Mouse (Mus musculus) megakaryocyte progenitor cell, adult 5-6 weeks (primary cell): ENCODE measurements at regions not wholly inside any gene's neighbourhood (a gene's known extent, or its start where the extent isn't known, plus 50 kb on each side); places are given as distances from the start of the nearest gene placed in this dataset.

ENCODE experiments used
- ATAC-seq: replicated peaks from 2 replicates; pipeline ENCODE4 v1.8.0; 2016; ENCODE audit warnings: mild to moderate bottlenecking, moderate TSS enrichment, inconsistent platforms; ENCODE audit not compliant: poor library complexity

DNA sequence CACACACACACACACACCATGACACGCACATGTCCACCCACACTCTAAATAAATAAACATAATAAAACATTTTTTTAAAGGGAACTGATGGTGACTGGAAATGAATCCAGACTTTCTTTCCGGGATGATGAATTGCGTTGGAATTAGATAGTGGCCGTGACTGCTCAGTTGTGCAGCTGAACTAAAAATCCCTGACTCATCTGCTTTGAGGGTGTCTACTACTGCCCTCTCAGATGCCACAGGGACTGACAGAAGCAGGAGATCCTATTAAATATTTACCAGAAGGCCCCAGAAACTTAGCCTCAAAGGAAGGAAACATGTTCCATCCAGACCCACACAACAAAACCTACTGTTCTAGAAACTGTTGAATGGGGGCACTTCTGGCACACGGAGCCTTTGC is 65.7 kb downstream of the Polr2m start:
- ATAC-seq, result no peak

DNA sequence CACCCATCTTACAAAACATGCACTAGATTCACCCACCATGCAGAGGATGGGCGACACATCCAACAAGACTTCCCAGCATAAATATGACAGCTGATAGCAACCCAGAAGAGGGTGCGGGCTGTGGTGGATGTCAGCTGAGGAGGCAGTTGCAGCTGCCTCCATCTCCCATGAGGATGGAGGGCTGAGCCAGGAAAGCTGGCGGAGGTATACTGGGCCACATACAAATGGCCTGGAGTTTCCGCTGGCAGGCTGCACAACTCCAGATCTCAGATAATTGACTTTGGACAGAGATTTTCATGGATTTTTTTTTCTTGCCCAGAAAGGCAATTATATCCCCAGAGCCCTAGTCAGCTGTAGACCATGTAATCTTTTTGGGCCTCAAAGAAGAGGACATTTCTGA is 67.2 kb downstream of the Polr2m start:
- ATAC-seq, result no peak

DNA sequence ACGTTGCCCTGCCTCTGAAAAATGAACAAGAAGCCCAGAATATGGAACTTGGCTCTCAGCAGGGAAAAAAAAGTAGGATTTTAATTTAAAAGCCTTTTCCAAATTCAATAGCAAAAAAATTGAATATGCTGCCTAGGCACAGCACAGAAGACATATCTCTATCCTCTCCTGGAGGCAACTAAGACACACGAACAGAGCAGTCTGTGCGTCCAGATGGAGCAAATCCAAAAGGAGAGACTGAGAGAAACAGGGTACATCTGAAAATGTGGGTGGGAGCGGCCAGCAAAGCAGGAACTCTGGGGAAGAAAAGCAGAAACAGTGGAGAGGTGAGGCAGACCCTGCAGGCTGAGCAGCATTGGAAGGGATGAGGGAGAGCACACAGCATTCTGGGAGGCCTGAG is 68.5 kb downstream of the Polr2m start:
- ATAC-seq, result no peak

DNA sequence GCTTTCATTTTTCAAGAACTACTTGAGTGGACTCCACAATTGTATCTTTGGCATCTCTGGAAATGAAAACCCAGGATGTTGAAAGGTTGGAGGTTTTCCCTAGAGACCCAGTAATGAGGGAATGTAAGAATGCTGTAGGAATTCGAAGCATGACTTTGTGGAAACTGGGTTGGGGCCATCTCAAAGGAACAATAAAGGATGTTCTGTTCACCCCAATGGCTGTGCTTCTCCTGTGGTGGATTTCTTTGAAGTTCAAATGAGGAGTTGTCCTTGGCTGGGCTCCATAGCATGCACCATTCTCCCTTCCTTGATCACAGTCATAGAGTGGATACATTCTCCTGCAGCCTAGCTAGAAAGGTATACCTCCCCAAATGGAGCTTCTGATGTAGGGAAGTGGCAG is 74.6 kb downstream of the Polr2m start:
- ATAC-seq, result no peak

DNA sequence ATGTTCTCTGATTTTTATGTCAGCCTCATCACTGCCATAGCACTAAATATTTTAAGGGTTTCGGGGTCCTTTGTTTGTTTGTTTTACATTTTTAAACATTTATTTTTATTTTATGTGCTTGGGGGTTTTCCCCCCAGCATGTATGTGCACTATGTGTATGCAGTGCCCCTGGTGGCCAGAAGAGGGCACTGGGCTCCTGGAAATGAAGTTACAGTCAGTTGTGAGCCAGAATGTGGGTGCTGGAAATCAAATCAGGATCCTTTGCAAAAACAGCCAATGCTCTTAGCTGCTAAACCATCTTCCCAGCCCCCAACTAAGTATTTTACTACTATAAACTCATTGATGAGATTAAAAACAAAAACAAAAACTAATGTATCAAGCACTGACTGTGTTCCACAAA is 75.8 kb downstream of the Polr2m start:
- no peak for ATAC-seq

DNA sequence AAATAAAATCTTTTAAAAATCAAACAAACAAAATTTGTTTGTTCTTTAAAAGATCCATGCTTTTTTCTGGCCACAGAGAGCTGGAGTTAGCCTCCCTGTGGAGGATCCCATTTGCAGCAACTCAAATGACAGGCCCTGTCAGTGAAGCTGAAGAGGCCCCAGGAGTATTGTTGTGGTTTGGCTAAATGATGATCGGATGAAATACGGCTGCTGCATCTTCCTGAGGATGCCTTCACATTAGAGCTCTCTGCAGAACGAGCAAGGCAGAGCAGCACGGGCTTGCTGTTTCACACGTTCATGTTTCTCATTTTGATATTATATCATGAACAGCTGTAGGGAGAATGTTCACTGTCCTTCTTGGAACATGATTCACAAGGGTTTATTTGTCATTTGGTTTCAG is 76.8 kb downstream of the Polr2m start:
- ATAC-seq, result no peak

DNA sequence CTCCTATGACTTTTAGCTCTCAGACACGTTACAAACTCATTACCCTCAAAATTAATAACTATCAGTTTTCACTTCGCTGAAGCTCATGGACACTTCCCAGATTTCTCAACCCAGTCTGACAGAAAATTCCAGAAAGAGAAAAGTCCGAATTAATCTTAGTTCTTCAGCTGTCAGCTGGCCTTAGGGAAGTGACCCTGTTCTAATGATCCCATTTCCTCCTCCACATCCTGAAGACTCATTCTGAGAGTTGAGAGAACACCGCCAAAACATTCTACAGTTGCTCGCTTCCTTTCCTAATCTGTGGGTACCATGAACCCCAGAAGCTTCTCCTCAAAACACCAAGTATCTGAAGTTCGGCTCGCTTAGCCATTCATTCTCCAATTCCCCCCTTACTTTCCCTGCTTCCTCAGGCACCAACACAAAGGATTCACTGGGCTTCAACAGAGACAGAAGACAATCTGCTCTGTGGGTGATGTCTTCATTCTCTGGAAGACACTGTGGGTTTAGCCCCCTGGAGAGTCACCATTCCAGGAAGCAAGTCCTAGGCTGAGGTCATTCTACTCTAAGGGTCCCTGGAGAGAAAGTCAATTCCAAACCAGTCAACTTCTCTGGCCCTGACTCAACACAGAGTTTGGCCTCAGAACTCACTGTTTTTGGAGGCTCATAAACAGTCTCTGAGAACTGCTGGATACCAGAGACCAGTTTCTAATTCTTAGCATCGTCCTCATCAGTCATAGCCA is 81.2 kb downstream of the Polr2m start:
- ATAC-seq, result no peak

DNA sequence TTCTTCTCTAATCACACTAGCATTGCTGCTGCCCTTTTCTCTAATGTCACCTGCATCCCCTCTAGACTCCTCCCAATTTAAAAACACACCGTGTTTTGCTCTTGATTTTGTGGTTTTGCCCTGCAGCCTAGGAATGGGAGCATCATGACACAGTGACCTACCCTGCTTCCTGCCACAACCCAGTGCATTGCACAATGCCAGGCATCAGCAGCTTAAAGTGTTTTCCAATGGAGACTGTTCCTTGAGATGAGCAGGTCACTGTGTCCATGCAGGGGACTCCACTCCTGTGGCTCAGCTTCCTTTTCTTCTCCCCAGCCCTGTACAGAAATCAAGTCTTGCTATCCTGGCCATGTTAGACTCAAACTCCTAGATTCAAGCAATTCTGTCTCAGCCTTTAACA is 84.1 kb downstream of the Polr2m start:
- ATAC-seq, result 0 out of 2 replicates have a peak, but pooled peaks have one; percentile 34

DNA sequence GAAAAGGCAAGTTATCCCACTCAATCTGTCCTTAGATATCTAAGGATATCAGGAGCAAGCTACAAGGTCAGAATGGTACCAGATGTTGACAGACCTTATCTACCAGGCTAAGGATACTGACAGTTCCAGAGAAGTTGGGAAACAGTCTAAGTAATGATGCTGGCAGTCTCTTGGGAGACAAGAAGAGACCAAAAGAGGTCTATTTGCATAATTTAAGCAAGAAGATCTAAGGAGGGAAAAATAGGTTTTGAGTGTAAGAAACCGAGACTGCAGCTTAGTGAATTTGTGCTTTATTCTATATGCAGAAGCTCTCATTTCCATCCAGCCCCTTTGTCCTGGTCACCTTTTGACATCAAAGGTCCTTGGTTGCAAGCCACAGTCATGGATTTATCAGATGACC is 86.4 kb downstream of the Polr2m start:
- no peak for ATAC-seq

DNA sequence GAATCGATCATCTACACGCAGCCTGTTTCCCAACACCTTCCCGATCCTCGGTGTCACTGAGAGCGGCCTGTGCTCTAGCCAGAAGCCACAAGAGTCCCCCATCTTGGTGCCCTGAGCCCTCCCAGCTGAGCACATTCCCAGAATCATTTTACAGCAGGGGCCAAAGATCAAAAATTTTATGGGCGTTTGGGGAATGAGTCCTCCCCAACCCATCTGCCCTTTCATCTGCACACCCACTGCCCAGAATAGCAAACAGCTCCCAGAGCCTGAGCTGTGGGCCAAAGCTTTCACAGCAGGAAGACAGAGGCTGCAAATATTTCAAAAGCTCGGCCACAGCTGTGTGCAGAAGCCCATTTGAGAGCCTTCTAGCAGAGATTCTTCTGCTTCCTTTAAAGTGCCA is 89.0 kb downstream of the Polr2m start:
- ATAC-seq, result no peak

DNA sequence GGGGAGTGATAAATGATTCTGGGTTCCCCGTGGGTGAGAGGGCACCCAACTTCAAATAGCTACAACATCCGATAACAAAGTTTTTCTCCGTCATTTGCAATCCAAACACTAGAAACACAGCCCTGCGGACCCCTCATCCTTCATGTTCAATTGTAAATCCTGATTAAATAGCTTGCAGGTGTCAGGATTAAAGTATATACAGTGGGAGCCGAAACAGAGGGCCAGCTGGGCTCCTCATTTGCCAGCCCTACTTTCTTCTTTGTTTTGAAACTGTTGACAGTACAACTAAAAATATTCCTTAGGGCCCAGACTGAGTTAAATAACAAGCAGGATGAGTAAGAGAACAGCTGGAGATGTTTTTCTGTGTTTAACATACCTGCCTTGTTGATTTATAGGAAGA is 95.5 kb downstream of the Polr2m start:
- no peak for ATAC-seq

DNA sequence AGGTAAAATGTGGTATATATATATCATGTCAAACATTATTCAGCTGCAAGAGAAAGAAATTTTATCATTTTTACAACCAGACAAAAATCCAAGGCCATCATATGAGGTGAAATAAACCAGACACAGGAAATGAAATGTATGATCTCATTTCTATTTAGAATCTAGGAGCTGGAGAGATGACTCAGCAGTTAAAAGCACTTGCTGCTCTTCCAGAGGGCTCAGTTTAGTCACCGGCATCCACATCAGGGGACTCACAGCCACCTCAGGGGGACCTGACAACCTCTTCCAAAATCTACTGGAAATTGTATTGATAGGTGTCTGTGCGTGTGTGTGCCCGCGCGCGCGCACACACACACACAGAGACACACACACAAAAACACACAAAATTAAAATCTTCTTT is 98.3 kb downstream of the Polr2m start:
- no peak for ATAC-seq

DNA sequence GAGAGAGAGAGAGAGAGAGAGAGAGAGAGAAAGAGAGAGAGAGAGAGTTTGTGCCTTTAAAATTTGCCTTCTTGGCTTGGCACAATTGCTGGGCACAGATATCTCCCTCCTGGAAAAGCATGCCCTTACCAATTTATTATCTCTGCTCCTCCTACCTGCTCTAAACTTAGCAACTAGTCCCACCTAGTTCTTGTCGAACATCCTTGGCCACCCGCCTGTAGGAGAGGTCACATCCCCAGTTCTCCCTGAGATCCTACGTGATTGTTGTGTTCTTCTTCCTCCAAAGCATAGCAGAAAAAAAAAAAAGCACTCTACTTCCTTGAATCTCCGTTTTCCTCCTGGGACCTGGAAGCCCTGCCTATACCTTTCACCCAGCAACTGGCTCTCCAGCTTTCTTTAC is 101.8 kb downstream of the Polr2m start:
- no peak for ATAC-seq

DNA sequence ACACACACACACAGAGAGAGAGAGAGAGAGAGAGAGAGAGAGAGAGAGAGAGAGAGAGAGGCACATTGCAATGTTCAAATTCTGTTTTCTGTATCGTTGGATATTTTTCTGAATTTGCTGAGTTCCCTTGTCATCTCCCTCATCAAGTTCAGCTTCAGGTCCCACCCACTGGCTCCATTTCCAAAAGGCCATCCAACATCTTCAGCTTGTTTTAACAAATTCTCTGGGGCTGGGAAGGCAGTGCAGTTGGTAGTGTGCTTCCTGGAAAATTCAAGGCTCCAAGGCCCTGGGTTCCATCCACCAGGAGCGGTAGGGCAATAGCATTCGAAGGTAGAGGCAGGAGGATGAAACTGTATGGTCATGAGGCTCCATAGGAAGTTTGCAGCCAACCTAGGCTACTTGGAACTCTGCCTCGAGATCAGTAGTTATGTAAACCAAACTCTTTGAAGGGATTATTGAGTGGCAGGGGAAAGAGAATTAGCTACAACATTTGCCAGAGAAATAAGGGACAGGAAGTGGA is 105.9 kb downstream of the Polr2m start:
- no peak for ATAC-seq

DNA sequence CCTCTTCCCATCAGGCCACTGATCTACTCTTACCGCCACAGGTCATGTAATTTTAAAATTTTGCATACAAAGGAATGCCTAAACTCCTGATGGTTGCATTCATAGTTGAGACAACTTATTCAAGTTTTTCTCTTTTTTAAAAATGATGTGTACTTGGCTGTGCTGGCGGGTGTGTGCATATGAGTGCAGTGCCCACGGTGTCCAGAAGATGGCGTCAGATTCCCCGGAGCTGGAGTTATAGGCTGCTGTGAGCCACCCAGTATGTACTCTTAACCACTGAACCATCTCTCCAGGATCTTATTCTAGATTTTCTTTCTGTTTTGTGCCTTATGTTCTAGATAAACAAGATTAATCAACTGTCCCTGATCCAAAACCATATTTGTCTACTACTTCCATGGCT is 116.0 kb downstream of the Polr2m start:
- no peak for ATAC-seq

DNA sequence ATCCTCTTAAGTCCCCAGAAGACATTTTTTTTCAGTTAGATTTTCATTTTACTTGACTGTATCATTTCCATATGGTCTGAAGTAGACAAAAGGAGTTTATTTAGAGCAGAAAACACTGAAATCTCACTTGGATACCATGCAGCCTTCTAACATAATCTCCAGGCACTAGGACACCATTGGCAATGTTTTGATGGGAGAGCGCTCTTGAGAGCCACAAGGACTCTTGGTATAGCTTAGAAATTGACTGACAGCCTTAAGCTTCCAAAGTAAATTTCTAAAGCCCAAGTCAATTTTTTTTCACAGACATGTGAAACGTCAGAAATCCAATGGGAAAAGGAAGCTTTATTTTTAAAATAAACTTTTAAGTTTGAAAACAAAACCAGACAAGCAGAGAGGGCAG is 116.5 kb downstream of the Polr2m start:
- ATAC-seq, result no peak

DNA sequence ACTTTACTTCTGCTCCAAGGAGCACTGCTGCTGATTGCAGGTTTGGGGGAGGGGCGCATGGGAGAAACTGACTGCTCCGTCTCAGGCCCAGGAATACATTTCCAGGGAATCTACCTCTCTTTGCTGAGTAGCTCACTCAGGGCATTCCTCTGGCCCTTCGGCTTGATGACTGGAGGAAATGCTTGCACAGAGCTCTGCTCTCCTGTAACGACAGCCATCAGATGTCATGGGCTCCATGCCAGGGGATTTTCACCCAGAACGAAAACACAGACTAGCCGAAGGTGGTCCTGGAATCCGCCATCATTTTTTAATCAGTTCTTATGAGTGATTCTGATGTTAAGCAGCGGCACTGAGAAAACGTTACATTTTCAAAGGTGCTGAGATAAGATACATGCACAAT is 119.2 kb downstream of the Polr2m start:
- ATAC-seq, result no peak

DNA sequence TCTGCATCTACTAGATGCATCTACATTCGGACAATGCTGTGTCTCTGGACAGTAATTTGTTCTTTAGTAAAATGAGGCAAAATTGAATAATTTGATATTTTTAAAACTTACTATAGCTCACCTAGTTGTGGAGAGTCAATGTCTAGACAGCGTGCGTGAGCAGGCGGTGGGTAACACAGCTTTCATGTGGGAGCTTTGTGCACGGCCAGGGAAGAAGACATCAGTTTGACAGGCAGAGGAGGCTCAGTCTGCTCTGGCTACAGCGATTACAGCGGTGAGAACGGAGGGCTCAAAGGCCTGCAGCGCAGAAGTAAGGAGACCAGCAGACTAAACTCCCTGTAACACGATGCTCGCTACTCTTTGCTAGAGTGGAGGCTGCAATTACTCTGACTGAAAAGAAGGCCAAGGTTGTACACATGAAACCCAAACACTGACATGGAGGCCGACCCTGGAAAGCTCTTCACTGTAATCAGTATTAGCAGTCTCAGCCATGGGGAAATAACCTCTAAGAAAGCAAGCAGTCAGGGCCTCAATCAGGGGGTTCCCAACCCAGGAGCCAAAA is 120.5 kb downstream of the Polr2m start:
- ATAC-seq, result no peak

DNA sequence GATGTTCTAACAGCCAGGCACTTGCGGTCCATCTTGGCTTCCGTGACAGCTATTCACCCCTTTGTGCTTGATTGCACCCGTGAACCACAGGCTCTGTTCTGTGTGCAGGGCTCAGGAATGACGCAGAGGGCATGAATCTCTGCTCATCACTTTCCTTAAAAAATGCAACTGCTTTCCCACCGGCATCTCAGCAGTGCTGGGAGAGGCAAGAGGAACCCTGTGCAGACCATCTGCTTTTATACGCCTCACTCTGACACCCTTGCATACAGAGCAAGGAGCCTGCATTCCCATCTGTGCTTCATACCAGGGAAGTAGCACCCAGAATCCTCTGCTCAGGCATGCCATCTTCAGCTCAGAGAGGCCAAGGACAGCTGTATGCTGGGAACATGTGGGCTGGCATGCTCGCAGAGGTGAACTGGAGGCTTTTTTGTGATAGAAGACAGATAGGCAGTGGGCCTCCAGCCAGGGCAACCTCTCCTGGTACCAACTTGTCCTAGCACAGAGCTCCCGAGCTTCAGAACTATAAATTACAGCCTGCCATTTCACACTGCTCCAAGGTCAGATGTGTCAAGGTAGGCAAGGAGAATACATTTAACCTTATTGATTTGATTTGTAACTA is 121.6 kb downstream of the Polr2m start:
- no peak for ATAC-seq

DNA sequence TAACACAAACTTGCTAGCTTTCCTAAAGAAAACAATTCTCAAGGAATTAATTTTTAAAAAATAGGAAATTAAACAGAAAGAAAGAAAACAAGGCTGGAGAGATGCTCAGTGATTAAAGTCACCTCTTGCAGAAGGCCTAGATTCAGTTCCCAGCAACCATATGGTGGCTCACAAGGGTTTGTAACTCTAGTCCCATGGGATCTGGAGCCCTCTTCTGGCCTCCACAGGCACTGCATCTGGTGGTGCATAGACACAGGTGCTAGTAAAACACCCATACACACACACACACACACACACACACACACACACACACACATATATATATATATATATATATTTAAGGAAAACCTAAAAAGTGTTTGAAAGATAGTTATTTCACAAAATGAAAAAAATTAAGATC is 123.3 kb downstream of the Polr2m start:
- ATAC-seq, result no peak

DNA sequence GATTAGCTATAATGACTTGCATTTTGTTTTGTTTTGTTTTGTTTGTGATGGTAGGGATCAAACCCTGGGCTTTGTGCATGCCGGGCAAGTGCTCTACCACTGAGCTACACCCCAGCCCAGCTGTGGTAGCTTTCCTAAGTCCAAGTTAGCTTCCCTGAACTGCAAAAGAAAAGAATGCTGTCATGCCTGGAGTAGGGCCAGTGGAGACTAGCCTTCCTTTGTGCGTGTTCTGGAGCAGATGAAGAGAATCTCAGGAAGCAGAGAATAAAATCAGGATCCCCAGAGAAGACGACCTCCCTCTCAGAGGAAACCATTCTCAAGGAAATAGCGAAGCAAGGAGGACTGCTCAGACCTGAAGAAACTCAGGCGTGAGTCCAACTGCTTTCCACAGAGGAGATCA is 123.8 kb downstream of the Polr2m start:
- ATAC-seq, result no peak

DNA sequence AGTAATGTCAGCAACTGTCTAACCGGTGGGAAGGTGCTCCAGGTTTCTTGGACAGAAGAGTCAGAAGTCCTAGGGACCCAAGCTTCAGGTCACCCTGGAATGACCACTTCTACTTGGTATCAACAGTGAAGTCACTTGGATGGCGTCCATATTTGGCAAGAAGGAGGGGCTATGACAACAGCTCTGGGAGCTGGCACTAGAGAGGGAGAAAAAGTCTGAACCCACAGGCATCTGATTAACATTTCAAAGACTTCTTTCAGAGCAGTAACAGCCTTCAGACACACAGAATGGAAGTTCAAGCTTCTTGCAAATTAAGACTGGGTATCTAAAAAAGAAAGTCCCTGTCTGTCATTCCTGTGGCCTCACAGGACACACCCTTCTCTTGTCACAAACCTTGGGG is 124.4 kb downstream of the Polr2m start:
- no peak for ATAC-seq

DNA sequence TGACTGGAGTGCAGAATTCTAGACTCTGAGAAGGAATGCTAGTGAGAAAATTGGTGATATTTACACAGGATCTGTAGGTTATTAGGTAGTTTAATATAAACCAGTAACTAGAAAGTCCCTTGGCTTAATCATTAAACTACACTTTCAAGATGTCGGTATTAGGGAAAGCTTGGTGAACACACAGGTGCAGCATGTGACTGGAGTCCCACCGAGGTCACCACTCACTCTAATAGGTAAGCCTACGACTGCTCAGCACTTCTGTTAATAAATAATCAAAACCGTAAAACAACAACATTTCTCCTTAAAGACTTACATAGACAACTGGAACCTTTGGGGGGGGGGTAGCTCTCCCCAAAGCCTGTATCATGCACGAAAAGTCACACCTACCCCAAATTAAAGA is 125.1 kb downstream of the Polr2m start:
- ATAC-seq, result no peak
